Mouse (Mus musculus): Measurements from ENCODE around the gene Fbxo40. TPM values are rescaled to one million over a fixed set of nuclear protein-coding genes. Genes with fewer than 3 reads are reported as not detected.

Fbxo40 gene
- total RNA-seq (2012; rRNA removed) (0.15 and 0.20 TPM in 2 replicates), polyA plus RNA-seq (2012; ENCODE audit: insufficient read depth in 1 of 2, insufficient read length in 2 of 2, low read depth in 1 of 2, low replicate concordance in 2 of 2, missing spikeins in 1 of 2) (under 1 TPM in 1 of 2 experiments, not detected in 1; 0.08 TPM)

DNA sequence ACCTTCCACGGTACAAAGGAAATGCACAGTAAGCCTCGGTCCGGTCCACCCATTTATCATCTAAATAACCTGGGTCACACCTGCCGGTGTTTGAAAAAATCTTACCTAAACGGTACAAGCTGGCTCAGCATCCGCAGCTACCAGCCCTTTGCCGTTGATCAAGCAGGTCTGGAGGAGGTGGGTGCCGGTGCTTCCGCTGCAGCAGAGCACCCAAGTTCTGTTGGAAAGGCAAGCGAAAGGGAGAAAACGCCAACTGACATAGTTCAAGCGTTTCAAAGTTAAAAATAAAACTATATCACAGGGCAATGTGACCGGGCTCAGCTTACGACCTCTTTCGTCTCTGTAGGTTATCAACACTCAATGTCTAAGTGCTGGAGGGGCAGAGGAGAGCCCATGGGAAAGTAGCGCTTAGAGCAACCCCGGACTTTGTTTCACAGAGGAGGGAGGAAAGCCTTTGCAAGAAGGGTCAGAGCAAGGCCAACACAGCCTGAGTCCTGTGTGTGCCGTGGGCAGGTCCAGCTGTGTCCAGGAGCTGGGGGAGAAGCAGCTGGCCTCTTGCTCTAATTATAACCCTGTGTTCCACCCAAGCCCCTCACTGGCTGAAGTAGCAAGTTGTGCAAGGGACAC is at the start of gene Fbxo40:
TSS of gene Fbxo40 (minus strand) at position 469 of the 627 bp plus-strand sequence.
- H3K27ac ChIP-seq (ENCODE audit: control insufficient read depth, low read depth, low read length): no peak within 1 kb of the TSS
- no peak for DNase-seq (ENCODE audit: low read depth, low spot score)
- TF ChIP-seq TAL1 (IDR thresholded peaks at IDR 0.05; ENCODE audit: low read length): no peak
- no peaks in the 10 kb centered on the region for H3K9me3 ChIP-seq (replicated peaks; ENCODE audit: insufficient read depth, low read length)
- peaks cover 0 to 1% of the 10 kb centered on the region in 2 experiments; a peak in 2 of 4 replicates for H3K36me3 ChIP-seq (ENCODE audit: control insufficient read depth in 1 of 2, insufficient read depth in 2 of 2, low read length in 2 of 2)
- H3K4me3 ChIP-seq (ENCODE audit: control insufficient read depth in 1 of 2, insufficient read depth in 1 of 2, low read depth in 2 of 2, low read length in 2 of 2): no peak within 1 kb of the TSS
- no peak within 1 kb of the TSS for H3K9ac ChIP-seq (ENCODE audit: control insufficient read depth, low read depth, low read length, poor library complexity, severe bottlenecking)
- H3K4me1 ChIP-seq (ENCODE audit: control insufficient read depth in 1 of 2, insufficient read depth in 2 of 2, low read length in 2 of 2): peaks cover 2 to 4% of the 10 kb centered on the region in 2 experiments
- no peaks in the 10 kb centered on the region; a peak in 2 of 4 replicates for H3K27me3 ChIP-seq (ENCODE audit: control insufficient read depth in 1 of 2, insufficient read depth in 2 of 2, low read length in 2 of 2)
- H3K79me2 ChIP-seq (ENCODE audit: control insufficient read depth, insufficient read depth, low read length, poor library complexity): no peaks in the 10 kb centered on the region

DNA sequence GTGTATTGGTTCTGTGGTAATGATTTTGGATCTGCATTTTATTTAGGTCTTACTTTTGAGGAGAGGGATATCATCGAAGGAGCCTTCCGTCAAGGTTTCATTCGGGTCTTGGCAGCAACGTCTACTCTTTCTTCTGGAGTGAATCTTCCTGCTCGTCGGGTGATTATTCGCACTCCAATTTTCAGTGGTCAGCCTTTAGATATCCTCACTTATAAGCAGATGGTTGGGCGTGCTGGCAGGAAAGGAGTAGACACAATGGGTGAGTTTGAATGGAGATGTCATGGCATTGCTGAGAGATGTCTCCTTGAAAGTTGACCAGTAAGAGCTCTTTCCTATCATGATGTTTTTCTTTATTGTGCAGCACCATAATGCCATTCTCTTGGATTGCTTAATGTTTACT is 44.5 kb upstream of the Fbxo40 start:
- no peaks in the 10 kb centered on the region for H3K79me2 ChIP-seq (ENCODE audit: control insufficient read depth, insufficient read depth, low read length, poor library complexity)
- peaks cover 0 to 18% of the 10 kb centered on the region in 2 experiments; a peak in 2 of 4 replicates for H3K36me3 ChIP-seq (ENCODE audit: control insufficient read depth in 1 of 2, insufficient read depth in 2 of 2, low read length in 2 of 2)
- no peak overlapping the region for H3K9ac ChIP-seq (ENCODE audit: control insufficient read depth, low read depth, low read length, poor library complexity, severe bottlenecking)
- no peak for DNase-seq (ENCODE audit: low read depth, low spot score)
- no peaks in the 10 kb centered on the region for H3K27me3 ChIP-seq (ENCODE audit: control insufficient read depth in 1 of 2, insufficient read depth in 2 of 2, low read length in 2 of 2)
- no peaks in the 10 kb centered on the region for H3K4me1 ChIP-seq (ENCODE audit: control insufficient read depth in 1 of 2, insufficient read depth in 2 of 2, low read length in 2 of 2)
- no peak for TF ChIP-seq NRF1 (IDR thresholded peaks at IDR 0.05; ENCODE audit: insufficient read depth, low read depth, low read length, poor library complexity, severe bottlenecking)
- no peak for TF ChIP-seq POLR2AphosphoS5 (IDR thresholded peaks at IDR 0.05; ENCODE audit: borderline replicate concordance, low read depth, low read length)
- no peak for TF ChIP-seq ZMIZ1 (IDR thresholded peaks at IDR 0.05; ENCODE audit: low read depth, low read length)
- TF ChIP-seq JUND (IDR thresholded peaks at IDR 0.05; ENCODE audit: low read depth, low read length): no peak
- TF ChIP-seq GATA1 (IDR thresholded peaks at IDR 0.05; ENCODE audit: low read depth, low read length): no peak
- TF ChIP-seq TAL1 (IDR thresholded peaks at IDR 0.05; ENCODE audit: low read length): no peak
- TF ChIP-seq NELFE (IDR thresholded peaks at IDR 0.05; ENCODE audit: low read depth, low read length): no peak
- TF ChIP-seq RAD21 (IDR thresholded peaks at IDR 0.05; ENCODE audit: low read depth, low read length): no peak
- TF ChIP-seq MXI1 (IDR thresholded peaks at IDR 0.05; ENCODE audit: low read depth, low read length): no peak
- no peak for TF ChIP-seq CHD2 (IDR thresholded peaks at IDR 0.05; ENCODE audit: low read length)
- no peak for TF ChIP-seq MAFK (IDR thresholded peaks at IDR 0.05; ENCODE audit: borderline replicate concordance, low read depth, low read length)
- TF ChIP-seq E2F4 (IDR thresholded peaks at IDR 0.05; ENCODE audit: borderline replicate concordance, low read depth, low read length): no peak
- TF ChIP-seq ETS1 (IDR thresholded peaks at IDR 0.05; ENCODE audit: low read depth, low read length): no peak
- TF ChIP-seq MYC (IDR thresholded peaks at IDR 0.05; ENCODE audit: low read depth, low read length): no peak
- no peak for TF ChIP-seq SMC3 (IDR thresholded peaks at IDR 0.05; ENCODE audit: low read depth, low read length)
- TF ChIP-seq CHD1 (IDR thresholded peaks at IDR 0.05; ENCODE audit: low read depth, low read length): no peak
- TF ChIP-seq ZKSCAN1 (IDR thresholded peaks at IDR 0.05; ENCODE audit: low read depth, low read length): no peak
- no peak for TF ChIP-seq POLR2A (IDR thresholded peaks at IDR 0.05; ENCODE audit: control insufficient read depth in 1 of 2, insufficient read depth in 1 of 2, low read depth in 1 of 2, low read length in 2 of 2, poor library complexity in 1 of 2)
- TF ChIP-seq UBTF (IDR thresholded peaks at IDR 0.05; ENCODE audit: borderline replicate concordance, insufficient read depth, low read depth, low read length): no peak
- no peak overlapping the region for H3K27ac ChIP-seq (ENCODE audit: control insufficient read depth, low read depth, low read length)
- H3K9me3 ChIP-seq (replicated peaks; ENCODE audit: insufficient read depth, low read length): no peaks in the 10 kb centered on the region
- no peak overlapping the region for H3K4me3 ChIP-seq (ENCODE audit: control insufficient read depth in 1 of 2, insufficient read depth in 1 of 2, low read depth in 2 of 2, low read length in 2 of 2)
